Mouse (Mus musculus) frontal cortex, postnatal 14 days (tissue): ENCODE results near the gene Il31ra.
"Not testable (repeated sequence)": the region's sequence is repeated elsewhere in the genome, so short reads cannot be mapped to it uniquely, and the experiment has no call there.

Experiments used
- DNase-seq, 2 experiments: peaks; one replicate each; pipeline ENCODE4 v3.0.0; 2022; ENCODE audit warnings: low spot score in 2 of 2

Gene Il31ra

GRCm38 (mm10) chr13:112594260-112594659, at the start of gene Il31ra:
Il31ra (minus strand) TSS chr13:112594360.
- DNase-seq, result not testable (repeated sequence)

GRCm38 (mm10) chr13:112642897-112643296, 48.7 kb upstream of the Il31ra start:
- no peak for DNase-seq

- DNase-seq, result no peak
Measured at GRCm38 (mm10) chr13:112639111-112639510, 45.0 kb upstream of the Il31ra start.

- DNase-seq, result no peak
Measured at GRCm38 (mm10) chr13:112636498-112636897, 42.3 kb upstream of the Il31ra start.

- no peak for DNase-seq
Measured at GRCm38 (mm10) chr13:112635174-112635837, 41.1 kb upstream of the Il31ra start.

GRCm38 (mm10) chr13:112625566-112625965, 31.4 kb upstream of the Il31ra start:
- DNase-seq, result no peak

- DNase-seq, result no peak
Measured at GRCm38 (mm10) chr13:112624622-112625021, 30.5 kb upstream of the Il31ra start.

- no peak for DNase-seq
Measured at GRCm38 (mm10) chr13:112623656-112624055, 29.5 kb upstream of the Il31ra start.

GRCm38 (mm10) chr13:112621592-112621991, 27.4 kb upstream of the Il31ra start:
- no peak for DNase-seq

GRCm38 (mm10) chr13:112608606-112609005, 14.4 kb upstream of the Il31ra start:
- DNase-seq, result no peak

- DNase-seq, result no peak
Measured at GRCm38 (mm10) chr13:112604411-112604810, 10.3 kb upstream of the Il31ra start.

- DNase-seq, result no peak
Measured at GRCm38 (mm10) chr13:112603839-112604238, 9.7 kb upstream of the Il31ra start.

- DNase-seq, result no peak
Measured at GRCm38 (mm10) chr13:112602607-112603006, 8.4 kb upstream of the Il31ra start.

GRCm38 (mm10) chr13:112590254-112590653, 3.9 kb downstream of the Il31ra start:
- DNase-seq, result no peak

GRCm38 (mm10) chr13:112589625-112590024, 4.5 kb downstream of the Il31ra start:
- DNase-seq, result no peak

- DNase-seq, result no peak
Measured at GRCm38 (mm10) chr13:112584556-112585237, 9.5 kb downstream of the Il31ra start.

GRCm38 (mm10) chr13:112582291-112582690, 11.9 kb downstream of the Il31ra start:
- no peak for DNase-seq

- no peak for DNase-seq
Measured at GRCm38 (mm10) chr13:112581796-112582195, 12.4 kb downstream of the Il31ra start.

- DNase-seq, result no peak
Measured at GRCm38 (mm10) chr13:112580590-112581320, 13.4 kb downstream of the Il31ra start.

GRCm38 (mm10) chr13:112578041-112578440, 16.1 kb downstream of the Il31ra start:
- peak; percentile 99 to 100 for DNase-seq

GRCm38 (mm10) chr13:112573800-112574199, 20.4 kb downstream of the Il31ra start:
- no peak for DNase-seq

- no peak for DNase-seq
Measured at GRCm38 (mm10) chr13:112570768-112571167, 23.4 kb downstream of the Il31ra start.

- DNase-seq, result no peak
Measured at GRCm38 (mm10) chr13:112569606-112570005, 24.6 kb downstream of the Il31ra start.
